Mouse (Mus musculus) small intestine, adult 2 months (tissue): ENCODE results near the gene Rad21l.

Experiments used
- CTCF ChIP-seq: fragments of 200-500 bp; IDR thresholded peaks from 2 replicates; pipeline ENCODE4 v1.5.1; 2012; ENCODE audit warnings: low read depth, mild to moderate bottlenecking, control low read depth, inconsistent platforms, low read length, moderate library complexity, mixed read lengths; ENCODE audit not compliant: insufficient replicate concordance, insufficient read length; ENCODE audit errors: extremely low read depth
- POLR2A ChIP-seq: fragments of 200-500 bp; IDR thresholded peaks from 2 replicates; pipeline ENCODE4 v1.6.1; 2012; ENCODE audit warnings: low read depth, mild to moderate bottlenecking, control low read depth, inconsistent platforms, low read length, moderate library complexity

GRCm38 (mm10) chr2:151715526-151715925, 47.2 kb upstream of the Rad21l start:
- no peak for TF ChIP-seq CTCF
- no peak for TF ChIP-seq POLR2A
